Mouse (Mus musculus): ENCODE results near the gene Siah3. TPM values are rescaled to one million over a fixed set of nuclear protein-coding genes. Genes with fewer than 3 reads are reported as not detected.
A peak's percentile ranks its signal among the peaks of the same experiment; 100 is the strongest.

Gene Siah3
- polyA plus RNA-seq, 1 experiment from 2014 or later, result not detected

- no peak overlapping the region for H3K27ac ChIP-seq (replicated peaks in 1 of 2; ENCODE audit: control insufficient read depth in 1 of 2, insufficient read depth in 1 of 2, low read depth in 2 of 2, low read length in 2 of 2)
- no peak for ATAC-seq (ENCODE audit: insufficient number of reproducible peaks, insufficient read depth, low FRiP score, low read depth)
- 9% methylated on average over 4 of the region's 4 CpGs for WGBS
- H3K36me3 ChIP-seq (ENCODE audit: control insufficient read depth, insufficient read depth, low read length), result no peaks in the 10 kb centered on the region
- no peak overlapping the region for H3K4me2 ChIP-seq (ENCODE audit: low read length)
- peaks cover 8 to 9% of the 10 kb centered on the region in 2 experiments; a peak in 3 of 4 replicates for H3K4me1 ChIP-seq (ENCODE audit: control insufficient read depth in 2 of 2, insufficient read depth in 2 of 2, low read length in 2 of 2)
- no peak overlapping the region for H3K9ac ChIP-seq (ENCODE audit: low read length)
- H3K9me3 ChIP-seq (ENCODE audit: control insufficient read depth, low read length), result no peaks in the 10 kb centered on the region
- H3K27me3 ChIP-seq (ENCODE audit: control insufficient read depth, insufficient read depth, low read length), result peaks cover 21% of the 10 kb centered on the region
- no peak overlapping the region for H3K4me3 ChIP-seq (ENCODE audit: control insufficient read depth in 1 of 2, insufficient read depth in 1 of 2, low read depth in 1 of 2, low read length in 2 of 2)
Measured at GRCm38 (mm10) chr14:75454716-75455115, 1.1 kb upstream of the Siah3 start.

- 19% methylated on average over 3 of the region's 3 CpGs for WGBS
Measured at GRCm38 (mm10) chr14:75455361-75455742, 430 bp upstream of the Siah3 start.

GRCm38 (mm10) chr14:75456489-75457220 is 873 bp downstream of the Siah3 start:
- no peak for ATAC-seq (ENCODE audit: insufficient number of reproducible peaks, insufficient read depth, low FRiP score, low read depth)
- 8% methylated on average over 13 of the region's 13 CpGs for WGBS

More at GRCm38 (mm10) chr14:75455361-75455742, 430 bp upstream of the Siah3 start:
- H3K9ac ChIP-seq (ENCODE audit: low read length), result no peak overlapping the region
- ATAC-seq (ENCODE audit: insufficient number of reproducible peaks, insufficient read depth, low FRiP score, low read depth), result no peak
- no peak overlapping the region for H3K4me3 ChIP-seq (ENCODE audit: control insufficient read depth in 1 of 2, insufficient read depth in 1 of 2, low read depth in 1 of 2, low read length in 2 of 2)
- H3K4me1 ChIP-seq (ENCODE audit: control insufficient read depth in 2 of 2, insufficient read depth in 2 of 2, low read length in 2 of 2), result peaks cover 8 to 9% of the 10 kb centered on the region in 2 experiments; a peak in 3 of 4 replicates
- no peaks in the 10 kb centered on the region for H3K9me3 ChIP-seq (ENCODE audit: control insufficient read depth, low read length)
- H3K27me3 ChIP-seq (ENCODE audit: control insufficient read depth, insufficient read depth, low read length), result peaks cover 21% of the 10 kb centered on the region
- H3K27ac ChIP-seq (replicated peaks in 1 of 2; ENCODE audit: control insufficient read depth in 1 of 2, insufficient read depth in 1 of 2, low read depth in 2 of 2, low read length in 2 of 2), result no peak overlapping the region
- H3K4me2 ChIP-seq (ENCODE audit: low read length), result no peak overlapping the region
- H3K36me3 ChIP-seq (ENCODE audit: control insufficient read depth, insufficient read depth, low read length), result no peaks in the 10 kb centered on the region

GRCm38 (mm10) chr14:75457221-75457600 is 1.4 kb downstream of the Siah3 start:
- 26% methylated on average over 8 of the region's 8 CpGs for WGBS
- Histone ChIP-seq H3K9me3 (ENCODE audit: control insufficient read depth, low read length) (no peaks in the 10 kb centered on the region), H3K36me3 (ENCODE audit: control insufficient read depth, insufficient read depth, low read length) (no peaks in the 10 kb centered on the region), H3K9ac (ENCODE audit: low read length) (no peak overlapping the region), H3K4me1 (ENCODE audit: control insufficient read depth in 2 of 2, insufficient read depth in 2 of 2, low read length in 2 of 2) (peaks cover 8 to 9% of the 10 kb centered on the region in 2 experiments; a peak in 3 of 4 replicates), H3K4me2 (ENCODE audit: low read length) (peak overlapping the region; percentile 60), H3K27me3 (ENCODE audit: control insufficient read depth, insufficient read depth, low read length) (peaks cover 21% of the 10 kb centered on the region), H3K27ac (replicated peaks in 1 of 2; ENCODE audit: control insufficient read depth in 1 of 2, insufficient read depth in 1 of 2, low read depth in 2 of 2, low read length in 2 of 2) (no peak overlapping the region), H3K4me3 (ENCODE audit: control insufficient read depth in 1 of 2, insufficient read depth in 1 of 2, low read depth in 1 of 2, low read length in 2 of 2) (peak overlapping the region; percentile 20 to 40; a peak in 3 of 4 replicates)
- ATAC-seq (ENCODE audit: insufficient number of reproducible peaks, insufficient read depth, low FRiP score, low read depth), result no peak

More at GRCm38 (mm10) chr14:75456489-75457220, 873 bp downstream of the Siah3 start:
- Histone ChIP-seq H3K27me3 (ENCODE audit: control insufficient read depth, insufficient read depth, low read length) (peaks cover 21% of the 10 kb centered on the region), H3K36me3 (ENCODE audit: control insufficient read depth, insufficient read depth, low read length) (no peaks in the 10 kb centered on the region), H3K27ac (replicated peaks in 1 of 2; ENCODE audit: control insufficient read depth in 1 of 2, insufficient read depth in 1 of 2, low read depth in 2 of 2, low read length in 2 of 2) (no peak overlapping the region), H3K4me3 (ENCODE audit: control insufficient read depth in 1 of 2, insufficient read depth in 1 of 2, low read depth in 1 of 2, low read length in 2 of 2) (peak overlapping the region; percentile 20 to 40), H3K4me1 (ENCODE audit: control insufficient read depth in 2 of 2, insufficient read depth in 2 of 2, low read length in 2 of 2) (peaks cover 8 to 9% of the 10 kb centered on the region in 2 experiments; a peak in 3 of 4 replicates), H3K9me3 (ENCODE audit: control insufficient read depth, low read length) (no peaks in the 10 kb centered on the region), H3K9ac (ENCODE audit: low read length) (no peak overlapping the region; the same call in 1 of the 2 replicates), H3K4me2 (ENCODE audit: low read length) (peak overlapping the region; percentile 60)

- WGBS, result 74% methylated on average over 10 of the region's 10 CpGs
- no peak for ATAC-seq (ENCODE audit: insufficient number of reproducible peaks, insufficient read depth, low FRiP score, low read depth)
Measured at GRCm38 (mm10) chr14:75459431-75459830, 3.6 kb downstream of the Siah3 start.

GRCm38 (mm10) chr14:75459991-75460390 is 4.2 kb downstream of the Siah3 start:
- no peak overlapping the region for H3K4me3 ChIP-seq (ENCODE audit: control insufficient read depth in 1 of 2, insufficient read depth in 1 of 2, low read depth in 1 of 2, low read length in 2 of 2)
- H3K4me1 ChIP-seq (ENCODE audit: control insufficient read depth in 2 of 2, insufficient read depth in 2 of 2, low read length in 2 of 2), result peaks cover 8 to 9% of the 10 kb centered on the region in 2 experiments; a peak in 3 of 4 replicates
- H3K36me3 ChIP-seq (ENCODE audit: control insufficient read depth, insufficient read depth, low read length), result no peaks in the 10 kb centered on the region
- H3K9ac ChIP-seq (ENCODE audit: low read length), result no peak overlapping the region
- H3K9me3 ChIP-seq (ENCODE audit: control insufficient read depth, low read length), result no peaks in the 10 kb centered on the region
- no peak overlapping the region for H3K27ac ChIP-seq (replicated peaks in 1 of 2; ENCODE audit: control insufficient read depth in 1 of 2, insufficient read depth in 1 of 2, low read depth in 2 of 2, low read length in 2 of 2)
- WGBS, result 46% methylated on average over 3 of the region's 3 CpGs
- H3K27me3 ChIP-seq (ENCODE audit: control insufficient read depth, insufficient read depth, low read length), result peaks cover 21% of the 10 kb centered on the region
- no peak for ATAC-seq (ENCODE audit: insufficient number of reproducible peaks, insufficient read depth, low FRiP score, low read depth)
- no peak overlapping the region for H3K4me2 ChIP-seq (ENCODE audit: low read length)

More at GRCm38 (mm10) chr14:75459431-75459830, 3.6 kb downstream of the Siah3 start:
- peaks cover 21% of the 10 kb centered on the region for H3K27me3 ChIP-seq (ENCODE audit: control insufficient read depth, insufficient read depth, low read length)
- H3K36me3 ChIP-seq (ENCODE audit: control insufficient read depth, insufficient read depth, low read length), result no peaks in the 10 kb centered on the region
- no peak overlapping the region for H3K4me2 ChIP-seq (ENCODE audit: low read length)
- H3K9me3 ChIP-seq (ENCODE audit: control insufficient read depth, low read length), result no peaks in the 10 kb centered on the region
- H3K27ac ChIP-seq (replicated peaks in 1 of 2; ENCODE audit: control insufficient read depth in 1 of 2, insufficient read depth in 1 of 2, low read depth in 2 of 2, low read length in 2 of 2), result no peak overlapping the region
- H3K4me1 ChIP-seq (ENCODE audit: control insufficient read depth in 2 of 2, insufficient read depth in 2 of 2, low read length in 2 of 2), result peaks cover 8 to 9% of the 10 kb centered on the region in 2 experiments; a peak in 3 of 4 replicates
- H3K4me3 ChIP-seq (ENCODE audit: control insufficient read depth in 1 of 2, insufficient read depth in 1 of 2, low read depth in 1 of 2, low read length in 2 of 2), result no peak overlapping the region
- H3K9ac ChIP-seq (ENCODE audit: low read length), result no peak overlapping the region

GRCm38 (mm10) chr14:75460436-75460835 is 4.7 kb downstream of the Siah3 start:
- H3K4me2 ChIP-seq (ENCODE audit: low read length), result no peak overlapping the region
- no peak overlapping the region for H3K27ac ChIP-seq (replicated peaks in 1 of 2; ENCODE audit: control insufficient read depth in 1 of 2, insufficient read depth in 1 of 2, low read depth in 2 of 2, low read length in 2 of 2)
- 32% methylated on average over 3 of the region's 3 CpGs for WGBS
- H3K4me1 ChIP-seq (ENCODE audit: control insufficient read depth in 2 of 2, insufficient read depth in 2 of 2, low read length in 2 of 2), result peaks cover 8 to 9% of the 10 kb centered on the region in 2 experiments; a peak in 3 of 4 replicates
- H3K36me3 ChIP-seq (ENCODE audit: control insufficient read depth, insufficient read depth, low read length), result no peaks in the 10 kb centered on the region
- H3K4me3 ChIP-seq (ENCODE audit: control insufficient read depth in 1 of 2, insufficient read depth in 1 of 2, low read depth in 1 of 2, low read length in 2 of 2), result no peak overlapping the region
- H3K9ac ChIP-seq (ENCODE audit: low read length), result no peak overlapping the region
- ATAC-seq (ENCODE audit: insufficient number of reproducible peaks, insufficient read depth, low FRiP score, low read depth), result no peak
- H3K9me3 ChIP-seq (ENCODE audit: control insufficient read depth, low read length), result no peaks in the 10 kb centered on the region
- H3K27me3 ChIP-seq (ENCODE audit: control insufficient read depth, insufficient read depth, low read length), result peaks cover 18% of the 10 kb centered on the region

All from heart, embryonic 14.5 days (tissue).